Mouse (Mus musculus) gastrocnemius, postnatal 14 days (tissue): Measurements from ENCODE around the gene Rere. TPM values are rescaled to one million over a fixed set of nuclear protein-coding genes. Genes with fewer than 3 reads are reported as not detected.

Experiments
- DNase-seq: peaks from one replicate; pipeline ENCODE4 v3.0.0; 2021; ENCODE audit warnings: mixed read lengths
- intact Hi-C: fragments of 180-260 bp; cut with DNase I; formaldehyde crosslinking; loops from one replicate; pipeline ENCODE4 v1.15.1; 2025; ENCODE audit warnings: low total_unique reads
- long read RNA-seq, 2 experiments: library from polyadenylated mRNA; stranded (forward); transcript quantifications; one replicate each; pipeline ENCODE4 v2.0.0; 2021
- total RNA-seq, 2 experiments: library from RNA; stranded (reverse); gene quantifications; 2 replicates each; pipeline ENCODE4 v1.2.3; 2021

Gene Rere
- total RNA-seq: 10 to 100 TPM; 44.4 to 52.1 TPM
- long read RNA-seq, experiment 1, partial matches to known transcripts: 7 of 14 reads
- long read RNA-seq, experiment 1, other reads (novel, unspliced or antisense): 7 of 14 reads
- long read RNA-seq, experiment 2, full-length matches to known transcripts: 1 of 22 reads
- long read RNA-seq, experiment 2, partial matches to known transcripts: 9 of 22 reads
- long read RNA-seq, experiment 2, other reads (novel, unspliced or antisense): 12 of 22 reads

DNA sequence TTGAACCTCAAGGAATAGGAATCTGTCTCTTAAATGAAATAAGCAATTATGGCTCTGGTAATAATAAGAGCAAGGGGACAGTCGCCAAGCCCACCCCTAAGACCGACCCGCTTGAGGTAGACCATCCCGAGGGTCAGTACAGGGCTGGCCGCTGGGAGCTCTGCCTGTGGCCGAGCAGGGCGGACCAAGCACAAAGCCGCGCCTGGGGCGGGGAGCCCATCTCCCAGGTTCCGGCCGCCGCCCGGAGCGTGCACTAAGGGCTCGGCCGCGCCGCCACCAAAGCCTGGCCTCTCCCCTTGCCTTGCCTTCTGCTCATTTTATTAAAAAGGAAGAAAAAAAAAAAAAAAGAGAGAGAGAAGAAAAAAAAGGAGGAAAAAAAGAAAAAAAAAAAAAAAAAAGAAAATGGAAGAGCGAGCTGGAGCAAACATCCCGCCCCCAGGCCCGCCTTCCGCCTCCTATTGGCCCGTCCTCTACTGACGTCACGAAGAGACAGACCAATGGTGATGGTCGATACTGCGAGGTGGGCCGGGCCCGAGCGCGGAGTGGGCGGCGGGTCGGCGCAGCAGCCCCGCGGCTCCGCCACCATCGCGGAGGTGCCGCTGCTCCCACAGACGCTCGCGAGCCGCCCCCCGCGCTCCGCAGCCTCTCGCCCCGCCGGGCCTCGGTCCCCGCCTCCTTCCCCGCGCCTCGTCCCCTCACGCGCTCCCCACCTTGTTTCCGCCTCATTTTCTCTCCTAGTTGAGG, at the start of gene Rere:
Gene Rere (plus strand): TSS at position 629 of the 744 bp plus-strand sequence.
- peak; percentile 96 for DNase-seq
- intact Hi-C loops: no loop called here

DNA sequence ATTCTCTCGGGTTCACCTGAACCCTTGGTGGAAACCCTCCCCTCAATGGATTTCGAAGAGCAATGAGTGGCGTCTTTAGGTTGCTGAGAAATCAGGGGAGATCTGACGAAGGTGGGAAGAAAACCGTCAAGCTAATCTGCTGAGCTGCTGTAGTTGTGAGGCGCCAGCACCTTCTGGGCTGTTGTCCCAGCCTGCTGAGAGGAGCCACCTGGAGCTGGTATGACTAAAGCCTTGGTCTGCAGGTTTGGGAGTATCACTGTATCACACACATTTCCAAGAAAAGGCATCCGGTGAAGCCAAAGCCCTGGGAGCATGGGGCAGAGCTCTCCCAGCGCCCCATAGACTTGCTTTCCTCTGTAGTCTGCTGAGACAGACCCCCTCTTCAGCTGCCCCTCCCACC, 49.6 kb upstream of the Rere start:
- intact Hi-C loops: no loop called here
- peak; percentile 63 for DNase-seq

DNA sequence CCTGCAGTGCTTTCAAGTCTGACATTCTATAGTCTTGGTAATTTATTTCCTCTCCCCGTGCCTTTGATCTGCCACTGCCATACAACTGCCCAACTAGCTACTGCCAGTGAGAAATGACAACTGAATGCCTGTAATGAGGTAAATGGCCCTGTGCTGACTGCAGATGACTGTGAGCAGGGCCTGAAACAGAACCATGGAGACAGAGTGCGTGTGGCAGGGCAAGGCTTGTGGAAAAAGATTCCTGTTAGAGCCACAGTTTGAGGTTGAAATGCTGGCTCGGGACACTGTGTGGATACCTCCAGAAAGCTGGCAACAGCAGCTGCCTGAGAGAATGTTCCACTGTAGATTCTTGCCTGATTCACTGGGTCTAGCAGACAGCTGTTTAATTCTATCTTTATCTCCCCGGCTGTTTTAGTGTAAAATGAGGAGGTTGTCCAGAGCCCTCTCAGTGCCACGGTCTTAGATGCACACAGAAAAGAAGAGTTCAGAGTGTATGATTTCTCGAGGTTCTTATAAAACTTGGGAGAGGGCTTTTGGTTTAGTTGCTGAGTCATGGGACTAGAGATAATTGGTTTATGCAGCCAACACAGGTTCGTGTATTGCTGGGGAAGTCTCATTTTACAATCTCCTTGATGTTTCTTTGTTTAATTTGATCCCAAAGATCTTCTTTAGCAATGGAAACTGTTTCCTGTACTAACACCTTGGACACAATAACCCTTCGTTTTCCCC, 46.7 kb upstream of the Rere start:
- no peak for DNase-seq
- intact Hi-C loops: no loop called here

DNA sequence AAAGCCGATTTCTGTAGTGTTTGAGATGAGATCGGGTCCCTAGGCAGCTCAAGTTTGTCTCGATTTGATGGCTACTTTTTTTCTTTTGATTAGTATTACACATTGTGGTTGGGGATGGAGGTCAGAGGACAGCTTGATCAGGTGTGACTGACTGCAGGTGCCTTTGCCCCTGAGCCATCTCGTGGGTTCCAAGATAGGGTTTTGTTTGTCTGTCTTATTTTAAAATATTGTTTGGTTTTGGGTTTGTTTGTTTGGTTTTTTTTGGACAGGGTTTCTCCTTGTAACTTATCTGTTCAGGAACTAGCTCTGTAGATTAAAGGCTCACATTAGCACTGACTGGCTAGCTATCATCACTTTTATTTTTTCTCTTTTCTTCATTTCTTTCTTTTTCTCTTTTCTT, 45.9 kb upstream of the Rere start:
- intact Hi-C loops: no loop called here

DNA sequence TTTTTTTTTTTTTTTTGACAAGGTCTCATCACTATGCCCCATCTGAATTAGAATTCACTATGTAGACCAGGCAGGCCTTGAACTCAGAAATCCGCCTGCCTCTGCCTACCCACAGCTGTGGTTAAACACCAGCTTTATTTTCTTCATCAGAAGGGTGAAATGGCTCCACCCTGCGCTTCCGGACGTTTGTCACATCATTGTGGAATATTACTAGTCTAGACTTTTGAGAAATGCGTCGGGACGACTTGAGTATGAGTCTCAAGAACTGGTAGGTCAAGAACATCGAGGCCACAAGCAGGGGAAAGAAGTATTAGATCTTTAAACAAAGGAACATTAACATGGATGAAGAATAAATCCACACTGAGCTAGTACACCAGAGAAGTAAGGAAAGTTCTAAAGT, 45.4 kb upstream of the Rere start:
- intact Hi-C loops: no loop called here
- DNase-seq: no peak

More for the DNA sequence above, 45.9 kb upstream of the Rere start:
- no peak for DNase-seq

DNA sequence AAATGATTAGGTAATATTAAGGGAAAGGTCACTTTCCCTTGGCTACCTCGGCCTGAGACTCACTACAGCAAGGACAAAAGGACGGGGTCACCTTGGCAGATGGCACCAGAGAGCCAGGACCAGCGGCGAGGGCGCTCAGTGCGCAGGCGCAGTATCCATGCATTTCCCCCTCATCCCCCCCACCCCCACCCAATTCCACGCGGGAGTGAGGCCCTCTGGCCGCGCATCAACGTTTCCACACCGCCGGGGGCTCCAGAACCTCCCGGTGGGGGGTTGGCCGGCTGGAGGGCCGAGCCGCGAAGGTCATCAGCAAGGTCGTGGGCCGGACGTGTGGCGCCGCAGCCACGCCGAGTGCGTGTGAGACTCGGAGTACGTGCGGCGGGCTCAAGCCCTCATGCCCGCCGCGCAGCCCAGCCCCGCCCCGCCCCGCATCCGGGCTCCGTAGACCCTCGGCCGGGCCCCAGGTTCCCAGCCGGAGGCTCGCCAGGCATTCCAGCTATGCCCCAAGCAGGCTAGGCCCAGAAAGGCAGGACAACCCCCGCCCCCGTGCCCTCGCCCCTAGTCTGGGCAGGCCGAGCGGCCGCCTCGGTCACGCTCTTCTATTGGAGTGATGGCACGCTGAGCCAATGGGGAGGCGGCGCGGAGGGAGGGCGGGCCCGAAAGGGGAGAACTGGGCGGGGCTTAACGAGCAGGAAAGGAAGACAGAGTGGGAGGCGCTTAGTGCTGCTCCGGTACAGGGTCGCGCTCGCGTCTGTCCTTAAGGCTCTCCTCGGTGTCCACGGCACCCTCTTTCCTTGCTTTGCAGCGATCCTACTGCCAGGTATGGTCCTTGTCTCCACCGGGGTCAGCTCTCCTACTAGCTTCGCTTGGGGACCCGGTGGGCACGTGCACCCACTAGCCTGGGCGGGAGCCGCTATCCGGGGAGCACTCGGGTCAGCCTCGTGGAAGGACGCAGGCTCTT, 44.6 kb upstream of the Rere start, which contains the start of gene Eno1:
Gene Eno1 (plus strand): TSS at position 201 of the 961 bp plus-strand sequence.
- intact Hi-C loops: no loop called here
- peak; percentile 97 for DNase-seq

DNA sequence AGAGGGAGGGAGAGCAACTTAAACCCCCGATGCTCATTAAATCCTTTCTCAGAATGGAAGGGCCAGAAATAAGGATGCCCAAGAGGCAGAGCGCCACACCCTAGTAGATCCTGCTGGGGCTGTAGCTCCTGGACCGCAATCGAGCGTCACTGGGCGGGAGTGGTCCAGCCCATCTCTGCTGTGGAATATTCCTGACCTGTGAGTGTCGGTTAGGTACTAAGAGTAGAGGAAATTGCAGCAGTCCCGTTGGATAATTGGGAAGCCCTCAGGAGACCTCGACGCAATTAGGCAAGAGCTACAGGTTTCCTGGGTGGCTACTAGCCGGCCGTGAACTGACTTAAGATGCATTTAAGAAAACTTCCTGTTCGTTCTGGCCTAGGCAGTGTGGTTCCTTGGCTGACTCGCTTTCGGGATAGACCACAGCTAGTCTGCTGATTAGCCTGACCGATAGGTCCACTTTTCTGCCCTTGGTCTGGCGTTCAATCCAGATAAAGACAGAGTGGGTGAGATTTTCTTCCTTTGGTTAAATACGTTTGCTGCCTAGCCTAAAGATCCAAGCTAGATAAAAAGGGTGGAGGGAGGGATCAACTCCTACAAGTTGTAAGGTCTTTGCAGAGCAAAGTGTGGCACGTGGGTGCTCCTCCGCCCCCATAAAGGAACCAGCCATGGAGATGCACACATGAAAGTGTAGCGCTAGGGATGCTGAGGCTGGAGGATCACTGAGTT, 43.6 kb upstream of the Rere start:
- no peak for DNase-seq
- intact Hi-C loops: no loop called here

DNA sequence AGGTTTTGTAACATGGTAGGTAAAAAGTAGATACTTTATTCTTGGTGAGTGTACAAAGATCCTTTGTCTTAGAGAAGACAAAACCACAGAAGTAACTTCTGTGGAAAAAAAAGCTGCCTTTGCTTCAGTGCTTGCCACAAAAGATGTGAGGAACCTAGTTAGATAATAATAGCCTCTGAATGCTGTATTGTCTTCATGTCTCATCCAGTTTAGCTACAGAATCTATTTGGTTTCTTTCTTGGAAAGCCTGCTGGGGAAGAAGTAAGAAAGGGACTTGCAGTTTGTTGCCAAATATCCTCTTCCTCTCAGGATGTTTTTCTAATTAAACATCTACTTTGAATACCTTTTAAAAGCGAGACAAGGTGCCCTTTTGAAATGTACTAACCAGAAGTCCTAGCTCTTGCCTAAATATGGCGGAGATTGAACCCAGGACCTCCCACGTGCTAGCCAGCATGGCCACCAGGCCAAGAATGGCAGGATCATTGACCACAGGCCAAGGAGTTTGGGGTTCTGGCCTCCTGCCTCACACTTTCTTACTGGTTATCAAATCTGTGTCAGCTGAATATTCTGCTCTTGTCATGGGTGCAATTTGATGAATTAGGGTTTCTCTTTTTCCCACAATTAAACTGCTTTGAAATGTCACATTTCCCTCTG, 42.9 kb upstream of the Rere start:
- intact Hi-C loops: no loop called here
- DNase-seq: no peak

DNA sequence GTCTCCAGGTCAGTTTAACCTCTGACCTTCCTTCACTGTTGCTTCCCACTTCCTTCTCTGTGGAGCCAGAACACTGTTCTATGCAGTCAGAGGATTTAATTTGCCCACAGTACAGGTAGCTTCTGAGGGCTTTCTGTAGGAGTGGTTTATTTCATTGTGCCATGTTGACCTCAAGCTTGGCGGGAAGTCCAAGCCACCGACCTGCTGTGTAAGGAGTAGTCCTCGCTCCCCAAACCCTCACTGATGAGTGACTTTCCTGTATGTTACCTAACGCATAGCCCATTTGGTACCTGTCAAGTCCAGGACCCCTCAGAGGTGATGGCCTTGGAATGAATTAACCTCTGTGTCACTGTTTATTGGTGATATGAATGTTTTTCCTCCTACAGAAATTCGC, 42.4 kb upstream of the Rere start:
- intact Hi-C loops: no loop called here
- no peak for DNase-seq

DNA sequence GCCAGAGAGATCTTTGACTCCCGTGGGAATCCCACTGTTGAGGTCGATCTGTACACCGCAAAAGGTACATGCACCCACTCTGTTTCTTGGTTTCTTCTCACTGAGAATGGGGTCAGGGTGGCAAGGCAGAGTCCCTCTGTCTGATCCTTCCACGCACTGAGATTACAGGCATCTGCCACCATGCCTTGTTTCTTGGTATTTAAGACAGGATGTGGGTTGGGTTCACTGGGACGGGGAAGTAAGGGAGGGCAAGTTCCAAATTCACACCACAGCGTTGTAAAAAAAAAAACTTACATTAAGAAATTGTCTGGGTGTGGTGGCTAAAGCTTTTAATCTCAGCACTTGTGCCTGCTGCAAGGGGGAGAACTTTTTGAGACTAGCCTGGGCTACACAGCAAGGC, 41.9 kb upstream of the Rere start:
- no peak for DNase-seq
- intact Hi-C loops: no loop called here

DNA sequence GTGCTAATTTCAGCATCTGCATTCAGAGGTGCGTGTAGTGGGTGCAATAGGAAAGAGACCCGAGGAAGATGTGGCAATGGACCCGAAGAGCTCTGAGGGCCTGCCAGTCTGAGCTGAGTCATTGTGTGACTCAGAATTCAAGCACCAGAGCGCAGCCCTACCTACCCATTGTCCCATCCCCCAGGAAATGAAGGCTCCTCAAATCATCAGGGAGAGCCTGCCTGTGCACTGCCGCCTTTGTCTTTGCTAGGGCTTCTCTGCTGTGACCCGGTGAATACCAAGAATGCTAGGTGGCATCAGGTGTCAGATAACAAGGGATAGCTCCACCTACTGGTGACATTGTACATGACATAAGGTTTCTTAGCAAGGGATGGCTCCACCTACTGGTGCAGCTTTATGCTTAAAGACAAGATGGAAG, 41.5 kb upstream of the Rere start:
- intact Hi-C loops: no loop called here
- peak; percentile 44 for DNase-seq

DNA sequence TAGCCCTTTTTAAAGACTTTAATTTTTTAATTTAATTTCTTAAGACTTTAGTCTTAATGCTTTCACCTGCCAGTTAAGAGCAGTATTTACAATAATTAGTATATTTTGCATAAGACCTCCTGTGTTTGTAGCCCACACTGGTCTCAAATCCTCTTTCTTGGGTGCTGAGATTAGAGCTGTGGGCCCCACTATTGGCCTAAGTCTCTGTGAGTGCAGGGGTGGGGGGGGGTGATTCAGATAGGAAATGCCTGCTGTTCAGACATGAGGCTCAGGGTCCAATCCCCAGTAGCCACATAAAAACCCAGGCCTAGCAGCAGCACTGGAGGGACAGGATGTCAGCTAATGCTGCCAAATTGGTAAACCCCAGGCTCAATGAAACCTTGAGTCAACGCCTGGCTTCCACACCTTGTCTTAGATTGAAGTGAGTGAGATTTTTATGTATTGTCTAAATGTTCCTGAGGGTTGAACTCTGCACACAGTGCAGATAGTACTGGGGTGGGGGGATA, 41.0 kb upstream of the Rere start:
- intact Hi-C loops: no loop called here

DNA sequence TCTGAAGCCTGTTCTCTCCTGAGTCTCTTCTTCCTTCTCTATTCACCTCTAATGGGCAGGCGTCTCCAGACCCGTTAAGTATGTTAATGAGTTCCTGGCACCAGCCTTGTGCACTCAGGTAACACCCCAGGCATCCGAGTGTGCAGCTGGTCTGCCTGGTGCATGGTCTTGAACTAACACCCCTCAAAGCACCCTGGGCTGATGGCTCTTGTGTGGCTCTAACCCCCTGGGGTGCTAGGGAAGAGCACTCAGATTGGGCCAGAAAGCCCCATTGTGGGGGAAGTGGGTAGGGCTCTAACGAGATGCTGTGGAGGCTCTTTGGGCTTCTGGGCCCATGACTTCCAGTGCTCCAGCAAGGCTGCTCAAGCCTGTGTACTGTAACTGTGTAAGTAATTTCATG, 39.7 kb upstream of the Rere start:
- intact Hi-C loops: no loop called here
- DNase-seq: no peak

More for the DNA sequence above, 41.0 kb upstream of the Rere start:
- DNase-seq: no peak

DNA sequence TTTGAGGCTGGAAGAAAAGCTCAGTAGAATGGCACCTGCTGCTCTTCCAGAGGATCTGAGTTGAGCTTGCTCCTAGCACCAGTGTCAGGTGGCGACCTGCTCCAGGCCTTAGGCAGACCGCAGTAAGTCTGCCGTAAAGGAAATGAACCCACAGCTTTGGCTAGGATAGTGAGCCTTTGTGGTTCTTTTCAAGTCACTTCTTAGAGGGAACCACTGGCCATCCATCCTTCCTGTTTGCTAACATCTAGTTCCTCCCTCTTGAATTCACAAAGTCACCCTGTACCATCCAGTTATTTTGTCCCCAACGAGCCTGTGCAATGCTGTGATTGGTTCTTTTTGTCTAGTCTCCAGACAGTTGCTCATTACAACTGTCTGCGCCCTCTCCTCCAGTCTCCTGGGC, 38.7 kb upstream of the Rere start:
- no peak for DNase-seq
- intact Hi-C loops: no loop called here

DNA sequence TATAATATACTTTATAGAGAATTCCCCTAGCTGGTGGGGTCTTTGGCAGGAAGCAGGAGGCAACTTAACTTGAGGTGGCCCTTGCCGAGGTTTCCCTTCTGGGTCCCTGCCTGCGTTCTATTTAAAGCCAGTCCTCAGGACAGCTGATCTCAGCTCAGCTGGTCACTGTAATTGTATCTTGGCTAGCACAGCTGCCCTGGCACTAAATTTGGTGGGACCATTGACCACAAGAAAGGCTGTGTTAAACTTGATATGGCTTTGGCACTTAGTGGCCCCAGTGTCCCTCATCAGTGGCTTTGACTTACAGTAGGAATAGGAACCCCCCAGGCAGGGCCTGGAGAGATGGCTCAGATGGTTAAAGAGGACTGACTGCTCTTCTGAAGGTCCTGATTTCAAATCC, 35.6 kb upstream of the Rere start:
- intact Hi-C loops: loop anchor here (5.0 kb wide), 1 partner anchor 74 kb away; no protein-coding TSS in a partner anchor

DNA sequence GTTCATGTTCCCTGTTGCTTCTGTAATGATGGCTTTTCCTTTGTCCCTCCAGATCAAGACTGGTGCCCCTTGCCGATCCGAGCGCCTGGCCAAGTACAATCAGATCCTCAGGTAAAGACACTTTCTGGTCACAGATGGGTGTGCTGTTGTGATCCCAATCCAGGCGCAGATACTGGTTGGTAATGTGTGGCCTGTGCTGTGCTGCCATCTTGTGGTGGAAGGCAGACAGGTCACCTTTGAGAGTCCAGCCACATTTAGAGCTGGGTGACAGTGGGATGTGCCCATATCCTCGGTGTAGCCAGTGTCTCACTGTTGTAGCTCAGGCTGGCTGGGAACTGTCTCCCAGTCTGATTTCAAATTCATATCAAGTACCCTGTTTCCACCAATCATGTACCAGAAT, 33.4 kb upstream of the Rere start:
- DNase-seq: peak; percentile 60
- intact Hi-C loops: loop anchor here (5.0 kb wide), 1 partner anchor 76 kb away; no protein-coding TSS in a partner anchor

More for the DNA sequence above, 35.6 kb upstream of the Rere start:
- DNase-seq: peak; percentile 66

DNA sequence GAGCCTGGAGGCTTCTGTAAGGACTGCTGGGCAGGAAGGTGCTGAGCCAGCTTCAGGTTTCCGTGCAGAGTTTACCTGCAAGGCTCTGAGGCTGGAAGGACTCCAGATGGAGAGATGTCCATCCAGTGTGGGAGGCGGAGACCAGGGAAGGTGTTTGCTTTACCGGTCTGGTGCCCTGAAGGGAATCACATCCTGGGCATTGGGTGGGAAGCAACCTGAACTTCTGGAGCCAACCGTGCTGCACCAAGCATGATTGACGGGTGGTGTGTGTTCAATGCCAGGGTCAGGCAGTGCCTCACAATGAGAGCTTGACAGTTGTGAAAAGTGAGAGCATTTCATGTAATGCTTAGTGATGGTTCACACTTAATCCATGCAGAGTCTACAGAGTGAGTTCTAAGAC, 32.5 kb upstream of the Rere start:
- DNase-seq: no peak
- intact Hi-C loops: loop anchor here (5.0 kb wide), 1 partner anchor 77 kb away; no protein-coding TSS in a partner anchor

DNA sequence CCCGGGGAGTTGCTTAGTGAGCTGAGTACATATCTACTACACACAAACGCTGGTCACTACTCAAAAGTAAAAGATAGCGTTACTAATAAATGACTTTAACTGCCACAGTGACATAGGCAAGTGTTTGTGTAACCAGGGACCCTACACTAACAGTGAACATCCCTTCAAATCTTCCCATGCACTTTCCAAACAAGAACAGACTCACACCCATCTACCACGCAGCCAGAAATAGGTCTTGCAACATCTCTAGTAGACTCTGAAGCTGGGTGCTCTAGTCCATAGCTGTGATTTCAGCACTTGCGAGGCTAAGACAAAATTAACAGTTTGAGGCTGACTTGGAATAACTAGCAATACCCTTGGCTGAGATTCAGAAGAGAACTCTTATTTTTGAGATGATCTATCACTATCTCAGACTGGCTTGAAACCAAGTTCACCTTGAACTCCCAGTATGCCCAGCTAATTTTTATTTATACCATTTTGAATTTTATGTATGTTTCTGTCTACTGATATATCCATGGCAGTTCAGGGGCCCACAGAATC, 31.6 kb upstream of the Rere start:
- no peak for DNase-seq
- intact Hi-C loops: loop anchor here (5.0 kb wide), 1 partner anchor 78 kb away; no protein-coding TSS in a partner anchor
